Mouse (Mus musculus) heart, adult 18-20 months (tissue): ENCODE data around the gene Limch1. TPM values are rescaled to one million over a fixed set of nuclear protein-coding genes. Genes with fewer than 3 reads are reported as not detected.

ENCODE experiments used
- DNase-seq, 2 experiments: peaks; one replicate each; pipeline ENCODE4 v3.0.0; 2021 to 2022; ENCODE audit warnings: mixed read lengths in 1 of 2
- long read RNA-seq, 2 experiments: library from polyadenylated mRNA; stranded (forward); transcript quantifications; one replicate each; pipeline ENCODE4 v2.0.0; 2021
- total RNA-seq, 2 experiments: library from RNA; stranded (reverse); gene quantifications; 2 replicates each; pipeline ENCODE4 v1.2.3; 2021

The Limch1 gene
- 100 to 1,000 TPM; 237 to 240 TPM for total RNA-seq
- long read RNA-seq, experiment 1, full-length matches to known transcripts: 2 of 33 reads
- long read RNA-seq, experiment 1, partial matches to known transcripts: 2 of 33 reads
- long read RNA-seq, experiment 1, other reads (novel, unspliced or antisense): 29 of 33 reads
- long read RNA-seq, experiment 2, partial matches to known transcripts: 2 of 11 reads
- long read RNA-seq, experiment 2, other reads (novel, unspliced or antisense): 9 of 11 reads

DNA sequence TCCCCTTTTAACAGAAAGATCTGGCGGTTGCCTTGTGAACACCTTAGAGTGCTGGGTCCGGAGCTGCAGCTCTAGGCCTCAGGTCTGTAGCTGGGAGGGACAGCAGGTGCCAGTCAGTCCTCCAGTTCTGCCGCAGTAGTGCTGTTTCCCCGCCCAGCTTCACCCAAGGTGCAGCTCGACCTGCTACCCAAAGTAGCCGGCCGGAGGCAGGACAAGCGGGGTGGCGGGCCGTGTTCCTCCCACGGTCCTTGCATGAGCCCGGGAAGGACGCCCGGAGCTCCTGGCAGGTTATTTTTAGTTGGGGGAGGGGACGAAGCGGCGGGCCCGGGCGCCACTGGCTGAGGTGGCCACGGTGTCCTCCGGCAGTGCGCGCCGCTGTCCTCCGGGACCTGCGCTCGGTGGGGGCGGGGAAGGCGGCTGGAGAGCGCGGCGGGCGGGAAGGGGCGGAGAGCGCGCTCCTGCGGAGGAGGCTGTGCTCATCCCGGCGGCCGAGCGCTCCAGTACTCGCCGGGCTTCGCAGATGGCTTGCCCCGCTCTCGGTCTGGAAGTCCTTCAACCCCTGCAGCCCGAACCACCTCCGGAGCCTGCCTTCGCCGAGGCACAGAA is at the start of gene Limch1:
Gene Limch1, plus strand, starts transcription at position 438 of the 606 bp plus-strand sequence.
- peak; percentile 87 to 90 for DNase-seq

GRCm38 (mm10) chr5:66697119-66697518 is 48.5 kb upstream of the Limch1 start:
- peak; percentile 41 to 73 for DNase-seq

DNA sequence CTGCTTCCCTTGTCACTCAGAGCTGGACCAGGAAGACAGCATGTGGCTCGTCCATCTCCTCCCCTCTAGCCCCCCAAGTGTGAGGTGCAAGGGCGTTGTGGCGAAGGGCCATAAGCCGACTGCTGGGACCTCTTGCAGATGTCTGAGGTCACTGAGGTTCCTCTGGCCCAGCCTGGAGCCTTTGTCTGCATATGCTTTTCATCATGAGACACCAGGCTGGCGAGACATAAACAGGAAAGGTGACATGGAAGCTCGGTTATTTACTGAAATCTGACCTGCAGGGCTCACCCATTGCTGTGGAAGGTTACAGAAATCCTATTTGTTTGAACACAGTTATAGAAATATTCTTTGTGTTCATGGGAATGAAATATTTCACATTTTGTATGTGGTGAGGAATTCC is 45.7 kb upstream of the Limch1 start:
- DNase-seq: no peak

GRCm38 (mm10) chr5:66701951-66702350 is 43.7 kb upstream of the Limch1 start:
- no peak for DNase-seq

DNA sequence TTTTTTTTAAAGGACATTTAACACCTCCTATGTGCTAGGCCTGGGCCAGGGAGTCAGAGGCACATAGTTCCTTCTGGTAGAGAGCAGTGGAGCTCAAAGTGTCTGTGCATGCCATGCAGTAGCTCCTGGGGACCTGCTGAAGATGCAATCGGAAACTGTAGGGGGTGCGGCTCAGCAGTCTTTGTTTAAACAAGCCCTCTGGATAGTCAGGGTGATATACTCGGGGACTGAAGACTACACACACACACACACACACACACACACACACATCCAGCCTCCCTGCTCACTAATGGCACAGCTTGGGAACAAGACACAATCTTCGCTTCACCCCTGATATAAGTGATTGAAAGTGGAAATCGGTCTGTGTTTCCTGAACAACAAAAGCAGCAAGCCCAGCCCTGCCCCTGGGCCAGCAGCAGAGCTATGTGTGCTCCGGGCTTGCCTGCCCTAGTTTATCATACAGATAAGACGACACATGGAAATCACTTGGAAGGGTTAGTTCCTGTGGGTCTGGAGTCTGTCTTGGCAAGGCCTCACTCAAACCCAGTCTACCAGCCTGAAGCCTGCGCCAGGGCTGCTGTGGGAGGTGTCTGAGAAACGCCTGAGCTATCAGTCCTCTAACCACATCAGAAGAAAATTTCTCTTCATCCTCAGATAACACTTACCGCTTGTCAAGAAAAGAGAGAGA is 42.2 kb upstream of the Limch1 start:
- peak; percentile 39 to 63 for DNase-seq

DNA sequence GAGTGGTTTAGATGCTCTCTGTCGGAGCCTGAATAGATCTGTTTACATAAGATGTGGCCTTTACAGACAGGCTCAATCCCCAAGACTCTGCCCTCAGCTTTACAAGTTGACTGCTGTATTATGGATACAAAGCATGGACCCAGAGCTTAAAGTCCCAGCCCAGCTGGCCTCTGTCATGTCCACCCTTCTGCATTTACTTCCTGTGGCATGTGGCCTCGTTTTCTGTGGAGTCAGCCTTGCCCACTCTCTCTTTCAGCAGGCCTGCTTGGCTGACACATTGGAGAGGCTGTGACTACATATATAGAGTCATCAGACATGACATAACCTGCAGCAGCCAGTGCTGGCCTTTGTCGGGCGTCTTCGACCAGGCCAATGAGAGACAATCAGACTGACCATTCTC is 37.8 kb upstream of the Limch1 start:
- no peak for DNase-seq

DNA sequence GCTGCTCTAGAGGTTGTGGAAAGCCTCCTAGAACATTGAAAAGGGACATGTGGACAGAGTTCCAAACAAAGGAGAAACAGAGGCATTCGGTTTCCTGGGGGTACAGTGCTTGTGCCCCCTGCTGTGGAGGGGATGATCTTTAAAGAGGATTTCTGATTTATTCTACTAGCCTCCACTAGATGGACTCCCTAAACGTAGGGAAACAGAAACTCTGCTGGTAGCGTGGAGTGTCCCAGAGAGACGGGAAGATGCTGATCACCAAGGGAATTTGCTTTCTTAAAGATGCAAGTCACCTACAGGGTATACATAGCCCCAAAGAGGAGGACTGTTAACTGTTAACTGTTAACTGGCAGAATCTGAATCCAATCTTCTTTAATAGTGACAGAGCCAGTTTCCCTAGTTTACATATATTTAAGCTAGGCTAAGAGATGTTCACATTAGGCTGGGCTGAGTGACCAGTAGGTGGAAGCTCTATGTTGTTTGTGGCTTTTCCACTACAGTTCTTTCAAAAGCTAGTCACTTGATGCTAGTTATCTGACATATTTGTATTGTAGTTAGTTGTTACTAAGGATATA is 35.1 kb upstream of the Limch1 start:
- DNase-seq: peak in 1 of 2 experiments; percentile 42

GRCm38 (mm10) chr5:66712801-66713200 is 32.8 kb upstream of the Limch1 start:
- DNase-seq: peak; percentile 17 to 35

- peak; percentile 19 to 31 for DNase-seq
Observed at GRCm38 (mm10) chr5:66715498-66715931, 30.1 kb upstream of the Limch1 start.

GRCm38 (mm10) chr5:66717931-66718330 is 27.7 kb upstream of the Limch1 start:
- DNase-seq: no peak

- no peak for DNase-seq
Observed at GRCm38 (mm10) chr5:66718413-66718812, 27.2 kb upstream of the Limch1 start.

DNA sequence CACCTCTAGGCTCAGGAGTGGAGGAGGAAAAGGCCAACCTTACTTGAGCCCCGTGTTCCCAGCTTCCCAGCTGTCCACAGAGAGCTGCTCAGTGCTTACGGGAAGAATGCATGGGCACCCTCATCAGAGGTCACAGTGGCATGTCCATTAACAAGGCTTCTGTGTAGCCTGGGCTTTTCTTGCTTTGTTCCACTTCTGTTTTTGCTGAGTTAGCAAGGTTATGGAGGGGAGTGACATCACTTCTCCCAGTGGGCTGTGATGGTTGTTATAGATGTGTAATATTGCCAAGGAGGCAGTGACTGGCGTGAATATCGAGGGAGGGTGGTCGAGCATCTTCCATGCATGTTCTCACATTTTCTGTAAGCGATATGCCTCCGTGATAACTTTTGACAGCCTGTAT is 26.7 kb upstream of the Limch1 start:
- no peak for DNase-seq

DNA sequence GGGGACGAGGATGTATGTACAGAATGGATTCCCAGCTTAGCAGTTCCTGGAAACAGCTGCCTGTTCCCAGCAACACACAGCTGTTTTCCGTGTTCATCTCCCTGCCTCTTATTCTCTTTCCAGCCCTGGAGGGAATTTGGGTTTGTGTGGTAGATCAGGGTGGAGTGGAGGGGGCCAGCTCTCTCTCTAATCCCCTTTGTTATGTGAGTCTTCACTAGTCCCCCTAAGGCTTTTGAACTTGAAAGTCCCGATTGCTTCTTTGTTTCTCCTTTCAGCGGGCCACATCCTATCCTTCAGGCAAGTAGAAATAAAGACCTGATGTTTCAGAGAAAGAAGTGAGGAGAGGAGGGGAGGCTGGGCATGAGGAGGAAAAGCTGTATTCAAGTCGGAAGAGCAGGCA is 24.7 kb upstream of the Limch1 start:
- DNase-seq: no peak

DNA sequence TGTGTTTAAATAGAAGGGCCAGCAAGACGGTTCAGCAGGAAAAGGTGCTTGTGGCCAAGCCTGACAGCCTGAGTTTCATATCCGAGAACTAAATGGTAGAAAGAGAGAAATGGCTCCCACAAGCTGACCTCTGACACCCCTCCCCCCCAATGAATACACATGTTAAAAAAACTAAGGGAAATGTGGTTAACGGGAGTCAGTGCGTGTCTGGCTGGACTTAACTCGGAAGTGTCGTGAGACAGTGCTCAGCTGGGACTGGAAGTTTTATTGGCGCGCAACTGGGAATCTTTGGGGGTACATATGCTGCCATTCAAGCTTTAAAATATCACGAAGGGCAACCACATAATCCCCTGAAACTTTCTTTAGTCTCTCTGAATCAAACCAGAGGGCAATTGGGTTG is 23.0 kb upstream of the Limch1 start:
- no peak for DNase-seq

DNA sequence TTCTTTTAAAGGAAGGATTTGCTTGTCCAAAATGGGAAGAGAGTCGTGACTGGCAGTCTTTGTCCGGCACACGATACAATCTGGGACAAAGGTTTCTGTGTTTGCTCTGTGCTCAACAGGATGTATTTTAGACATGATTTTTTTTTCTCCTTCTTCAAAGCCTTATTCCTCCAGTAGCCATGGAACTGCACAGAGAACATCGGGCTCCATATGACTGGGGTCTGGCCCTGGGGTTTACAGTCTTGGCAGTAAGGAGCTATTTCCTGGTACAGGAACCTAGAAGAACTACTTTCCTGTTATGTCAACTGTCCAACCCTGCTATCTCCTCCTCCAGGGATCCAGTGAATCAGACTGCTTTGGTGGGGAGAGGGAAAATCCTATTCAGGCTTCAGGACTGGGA is 22.6 kb upstream of the Limch1 start:
- DNase-seq: no peak

GRCm38 (mm10) chr5:66723626-66724025 is 22.0 kb upstream of the Limch1 start:
- no peak for DNase-seq

DNA sequence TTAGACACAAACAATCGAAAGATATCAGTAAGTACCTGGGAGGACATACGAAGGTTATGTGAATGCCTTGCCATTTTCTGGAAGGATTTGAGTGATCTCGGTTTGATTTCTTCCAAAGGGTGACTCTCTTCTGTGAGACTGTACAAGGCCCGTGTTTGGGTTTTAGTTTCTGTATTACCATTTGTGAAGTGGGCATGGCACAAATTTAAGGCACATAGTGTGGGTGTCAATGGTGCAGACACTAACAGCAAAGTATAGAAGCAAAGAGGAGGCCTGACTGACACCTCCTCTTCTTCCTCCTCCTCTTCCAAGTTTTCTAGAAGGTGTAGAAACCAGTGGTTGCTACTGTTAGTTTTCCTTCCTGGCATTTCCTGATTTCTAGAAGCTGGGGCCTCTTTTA is 16.3 kb upstream of the Limch1 start:
- no peak for DNase-seq

- no peak for DNase-seq
Observed at GRCm38 (mm10) chr5:66730621-66731301, 14.9 kb upstream of the Limch1 start.

DNA sequence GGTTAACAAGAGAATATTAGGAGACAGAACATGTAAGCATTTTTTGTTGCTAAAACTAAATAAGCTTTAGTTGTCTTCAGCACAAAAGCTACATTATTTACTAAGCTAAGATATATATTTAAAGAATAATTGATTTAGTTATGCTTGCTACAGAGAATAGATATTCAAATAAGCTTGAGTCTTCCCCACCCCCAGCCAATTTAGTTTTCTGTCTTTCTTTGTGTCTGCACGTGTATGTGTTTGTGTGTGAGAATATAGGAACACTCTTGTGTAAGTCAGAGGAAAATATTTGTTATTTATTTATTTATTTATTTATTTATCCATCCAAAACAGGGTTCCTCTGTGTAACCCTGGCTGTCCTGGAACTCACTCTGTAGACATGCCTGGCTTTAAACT is 14.3 kb upstream of the Limch1 start:
- DNase-seq: no peak

DNA sequence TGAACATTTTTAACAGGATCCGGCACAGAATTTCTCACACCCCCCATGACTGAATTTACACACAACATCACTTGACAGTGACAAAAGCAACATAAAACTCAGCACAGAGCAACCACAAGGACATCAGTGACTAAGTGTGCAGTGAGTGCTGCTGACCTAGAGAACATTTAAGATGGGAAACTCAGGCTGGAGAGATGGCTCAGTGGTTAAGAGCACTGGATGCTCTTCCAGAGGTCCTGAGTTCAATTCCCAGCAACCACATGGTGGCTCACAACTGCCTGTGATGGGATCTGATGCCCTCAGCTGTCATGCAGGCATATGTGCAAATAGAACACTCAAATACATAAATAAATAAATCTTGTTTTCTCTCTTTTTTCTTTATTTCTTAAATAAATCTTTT is 12.1 kb upstream of the Limch1 start:
- no peak for DNase-seq

DNA sequence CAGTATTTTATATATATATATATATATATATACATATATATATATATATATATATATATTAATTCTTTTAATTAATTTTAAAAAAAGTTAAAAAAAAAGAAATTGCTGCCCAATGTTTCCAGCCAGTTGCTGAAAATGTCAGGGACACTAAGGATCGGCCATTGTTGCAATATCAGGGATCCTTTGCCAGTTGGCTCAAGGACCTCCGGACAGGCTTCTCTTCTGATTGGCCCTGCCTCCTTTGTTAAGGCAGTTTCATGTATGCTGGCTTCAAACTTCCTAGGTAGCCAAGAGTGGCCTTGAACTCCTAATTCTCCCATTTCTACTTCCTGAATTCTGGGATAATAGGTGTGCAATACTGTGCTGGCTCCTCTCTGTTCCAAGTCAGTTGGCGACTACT is 6.3 kb upstream of the Limch1 start:
- no peak for DNase-seq

DNA sequence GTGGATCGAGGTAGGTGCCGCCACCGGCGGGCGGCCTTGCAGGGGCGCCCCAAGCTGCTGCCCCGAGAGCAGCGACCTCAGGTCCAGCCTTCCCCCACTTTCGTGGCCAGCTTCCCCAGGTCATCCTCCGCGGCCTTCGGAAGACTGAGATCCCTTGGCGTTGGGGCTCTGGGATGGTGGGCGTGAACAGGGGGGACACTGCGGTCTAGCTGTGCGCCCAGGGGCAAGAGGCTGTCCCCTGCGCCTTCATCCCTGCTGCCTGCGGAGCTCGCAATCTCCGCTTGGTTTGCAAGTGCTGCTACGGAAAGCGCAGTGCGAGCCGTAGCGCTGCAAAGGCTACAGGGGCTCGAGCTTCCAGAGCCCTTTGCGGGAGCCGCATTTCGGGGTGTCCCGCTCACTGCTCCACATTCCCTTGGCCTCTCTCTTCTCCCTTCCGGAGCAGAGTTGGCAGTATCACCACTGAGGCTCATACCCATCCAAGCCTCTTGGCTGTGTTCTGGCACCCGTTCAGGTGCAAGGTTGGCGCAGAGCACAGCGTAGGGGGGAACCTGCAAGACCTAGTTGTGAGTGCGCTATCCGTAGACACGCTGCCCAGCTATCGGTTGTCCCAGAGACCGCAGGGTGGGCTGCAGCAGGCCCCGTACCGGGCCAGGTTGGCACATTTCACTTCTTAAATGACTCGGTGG is 512 bp downstream of the Limch1 start:
- peak; percentile 69 to 76 for DNase-seq
